In the genomic region with DNA sequence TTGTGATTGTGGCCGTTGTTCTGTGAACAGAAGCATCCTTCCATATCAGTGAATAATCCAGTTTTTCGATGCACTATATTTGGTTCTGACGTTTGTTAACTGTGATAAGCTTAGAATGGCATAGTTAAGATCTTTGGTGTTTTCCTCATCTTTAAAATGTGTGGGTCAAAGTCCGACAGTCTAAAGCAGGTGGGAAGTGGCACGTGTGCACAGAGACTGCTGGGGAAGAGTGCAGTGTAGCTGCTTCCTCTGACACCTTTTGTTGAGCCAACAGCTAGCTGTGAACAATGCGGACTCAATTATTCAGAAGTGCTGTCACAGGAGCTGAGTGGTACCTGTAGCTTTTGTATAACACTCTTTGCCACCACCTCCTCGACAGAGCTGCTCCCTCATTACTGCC, we compare ENCODE assay signal across 25 mouse cellular contexts. TPM values are rescaled to one million over a fixed set of nuclear protein-coding genes. Genes with fewer than 3 reads are reported as not detected.
DNase-seq lines count a peak whose midpoint lies in the region; ATAC-seq and TF ChIP-seq lines count a peak whose summit lies in the region.
"Had no signal": no experiment of that assay in that cellular context is flagged by ENCODE, and none has a peak within 500 bp of the region (broad histone marks: within the 10 kb centered on the region; RNA-seq: fewer than 3 reads in every experiment).

No protein-coding gene starts in this region.

- H3K27me3 ChIP-seq in liver, embryonic 11.5 days (replicated peaks; ENCODE audit: control insufficient read depth, insufficient read depth, low read length) = no peaks in the 10 kb centered on the region
- no peaks in the 10 kb centered on the region for H3K27me3 ChIP-seq in intestine, embryonic 16.5 days (replicated peaks; ENCODE audit: control insufficient read depth, insufficient read depth, low read length)
- H3K27me3 ChIP-seq: CH12.LX; embryonic facial prominence, embryonic 12.5 days; forebrain, embryonic 13.5 days; forebrain, embryonic 15.5 days; Patski had no signal

- H3K9ac ChIP-seq in liver, embryonic 11.5 days (ENCODE audit: low read depth, low read length) = no peak overlapping the region
- no peak overlapping the region for H3K9ac ChIP-seq in intestine, embryonic 16.5 days (ENCODE audit: low read depth, low read length)
- H3K9ac ChIP-seq: embryonic facial prominence, embryonic 12.5 days; forebrain, embryonic 13.5 days; forebrain, embryonic 15.5 days had no signal

- DNase-seq in liver, embryonic 11.5 days (ENCODE audit: low spot score) = no peak
- no peak for DNase-seq in liver
- peak; percentile 15 for DNase-seq in brain, adult 2 months (ENCODE audit: low read depth, low spot score)
- peak; percentile 26 for DNase-seq in yolk sac, embryonic 10.5 days (ENCODE audit: low spot score)
- no peak for DNase-seq in layer of hippocampus, adult 2 months (ENCODE audit: low spot score in 2 of 2)
- no peak for DNase-seq in frontal cortex, postnatal 36 days (ENCODE audit: low spot score in 2 of 2)
- DNase-seq: adrenal gland, adult 2 months; adrenal gland, postnatal 10 days; adrenal gland, postnatal 25 days; B cell, adult 2 months; cerebellum, adult 11-12 months; cerebellum, adult 2 months; cerebellum, adult 9-10 months; cerebellum, postnatal 10 days; cerebellum, postnatal 25 days had no signal

- 0 out of 2 replicates have a peak, but pooled peaks have one; percentile 23 for ATAC-seq in liver, embryonic 11.5 days (replicated peaks; ENCODE audit: low FRiP score)
- ATAC-seq in intestine, embryonic 16.5 days = peak; percentile 80
- ATAC-seq: activated CD4-positive, CD25-positive, alpha-beta regulatory T cell, adult 4 months; CD4-positive, CD25-positive, alpha-beta regulatory T cell, adult 4 months; forebrain, embryonic 13.5 days; Patski had no signal

- no peak for TF ChIP-seq CTCF in layer of hippocampus, adult 2 months (conservative IDR thresholded peaks at IDR 0.05)

- 78% methylated on average over 7 of the region's 7 CpGs for WGBS in liver, embryonic 11.5 days
- 75% methylated on average over 7 of the region's 7 CpGs for WGBS in intestine, embryonic 16.5 days

- peaks cover 20% of the 10 kb centered on the region for H3K36me3 ChIP-seq in liver, embryonic 11.5 days (ENCODE audit: control insufficient read depth, insufficient read depth, low read length)
- peaks cover 7% of the 10 kb centered on the region for H3K36me3 ChIP-seq in intestine, embryonic 16.5 days (ENCODE audit: control insufficient read depth, insufficient read depth, low read length)

- no peak overlapping the region for H3K4me2 ChIP-seq in liver, embryonic 11.5 days
- no peak overlapping the region for H3K4me2 ChIP-seq in intestine, embryonic 16.5 days (ENCODE audit: low read depth, low read length)
- H3K4me2 ChIP-seq: embryonic facial prominence, embryonic 12.5 days; forebrain, embryonic 13.5 days; forebrain, embryonic 15.5 days had no signal

- H3K27ac ChIP-seq in liver, embryonic 11.5 days (ENCODE audit: low read depth, low read length) = no peak overlapping the region
- H3K27ac ChIP-seq in intestine, embryonic 16.5 days (ENCODE audit: low read length) = no peak overlapping the region
- H3K27ac ChIP-seq in layer of hippocampus, adult 2 months = no peak overlapping the region
- H3K27ac ChIP-seq: embryonic facial prominence, embryonic 10.5 days; embryonic facial prominence, embryonic 12.5 days; forebrain, embryonic 13.5 days; forebrain, embryonic 15.5 days had no signal

- H3K4me1 ChIP-seq in liver, embryonic 11.5 days (replicated peaks; ENCODE audit: control insufficient read depth, insufficient read depth, low read length) = no peaks in the 10 kb centered on the region
- H3K4me1 ChIP-seq in intestine, embryonic 16.5 days (ENCODE audit: control insufficient read depth, insufficient read depth, low read length) = no peaks in the 10 kb centered on the region
- H3K4me1 ChIP-seq: embryonic facial prominence, embryonic 10.5 days; embryonic facial prominence, embryonic 12.5 days; forebrain, embryonic 13.5 days; forebrain, embryonic 15.5 days had no signal

- H3K4me3 ChIP-seq in liver, embryonic 11.5 days (ENCODE audit: low read depth, low read length) = no peak overlapping the region
- H3K4me3 ChIP-seq in intestine, embryonic 16.5 days (ENCODE audit: low read length) = no peak overlapping the region
- H3K4me3 ChIP-seq in layer of hippocampus, adult 2 months = no peak overlapping the region
- H3K4me3 ChIP-seq: embryonic facial prominence, embryonic 10.5 days; embryonic facial prominence, embryonic 12.5 days; forebrain, embryonic 13.5 days; forebrain, embryonic 15.5 days had no signal

- no peaks in the 10 kb centered on the region for H3K9me3 ChIP-seq in liver, embryonic 11.5 days (ENCODE audit: control insufficient read depth, low read length)
- H3K9me3 ChIP-seq in intestine, embryonic 16.5 days (ENCODE audit: control insufficient read depth, low read length) = no peaks in the 10 kb centered on the region
- H3K9me3 ChIP-seq: embryonic facial prominence, embryonic 10.5 days; embryonic facial prominence, embryonic 12.5 days; forebrain, embryonic 13.5 days; forebrain, embryonic 15.5 days; G1E had no signal

RNA-seq across cellular contexts. Expression of a gene that starts 21.5 kb away (rescaled TPM):
- polyA plus RNA-seq in liver, embryonic 11.5 days (2014; fragmentation: Nextera tagmentation; extraction: Ambion mirVana) = 61.9 and 67.9 TPM in 2 replicates
- 60.0 and 63.6 TPM in 2 replicates for polyA plus RNA-seq in intestine, embryonic 16.5 days (2015; fragmentation: Nextera tagmentation; extraction: Ambion mirVana)
- 100 to 1,000 TPM; 173 to 183 TPM for total RNA-seq in layer of hippocampus, adult 2 months (2021)

Comparison
In these comparisons a context has a peak if more than half of its experiments do, and no peak if none do; other contexts are left out.
1. DNase-seq: peak in brain, adult 2 months (single experiment) and yolk sac, embryonic 10.5 days (single experiment); none in liver, embryonic 11.5 days (single experiment), liver (single experiment), layer of hippocampus, adult 2 months (0 of 2) and frontal cortex, postnatal 36 days (0 of 2).